Mouse (Mus musculus) ovary, postnatal 14 days (tissue): ENCODE measurements around the gene Gpr63.
"Not testable (repeated sequence)": the region's sequence is repeated elsewhere in the genome, so short reads cannot be mapped to it uniquely, and the experiment has no call there.

ENCODE experiments used
- DNase-seq: peaks from one replicate; pipeline ENCODE4 v3.0.0; 2022; ENCODE audit warnings: low spot score

Gpr63 gene

GRCm38 (mm10) chr4:24966299-24966991, at the start of gene Gpr63:
Gene Gpr63, plus strand, starts transcription at chr4:24966407.
- DNase-seq: peak; percentile 71

GRCm38 (mm10) chr4:24920006-24920577, 46.1 kb upstream of the Gpr63 start:
- no peak for DNase-seq

GRCm38 (mm10) chr4:24924726-24925125, 41.5 kb upstream of the Gpr63 start:
- DNase-seq: no peak

GRCm38 (mm10) chr4:24928260-24928780, 37.9 kb upstream of the Gpr63 start:
- no peak for DNase-seq

- no peak for DNase-seq
These were observed 37.3 kb upstream of the Gpr63 start for GRCm38 (mm10) chr4:24928926-24929325.

- no peak for DNase-seq
These were observed 23.3 kb upstream of the Gpr63 start for GRCm38 (mm10) chr4:24942728-24943424.

- peak; percentile 5 for DNase-seq
These were observed 299 bp upstream of the Gpr63 start for GRCm38 (mm10) chr4:24965918-24966298.

GRCm38 (mm10) chr4:24967251-24967650, 1.0 kb downstream of the Gpr63 start:
- no peak for DNase-seq

- DNase-seq: no peak
These were observed 12.4 kb downstream of the Gpr63 start for GRCm38 (mm10) chr4:24978589-24978988.

- no peak for DNase-seq
These were observed 19.4 kb downstream of the Gpr63 start for GRCm38 (mm10) chr4:24985612-24986011.

- DNase-seq: no peak
These were observed 25.3 kb downstream of the Gpr63 start for GRCm38 (mm10) chr4:24991475-24991874.

GRCm38 (mm10) chr4:25009328-25009727, 43.1 kb downstream of the Gpr63 start:
- not testable (repeated sequence) for DNase-seq

GRCm38 (mm10) chr4:25011780-25012179, 45.6 kb downstream of the Gpr63 start:
- DNase-seq: no peak

- DNase-seq: no peak
These were observed 46.5 kb downstream of the Gpr63 start for GRCm38 (mm10) chr4:25012726-25013125.

- DNase-seq: no peak
These were observed 48.9 kb downstream of the Gpr63 start for GRCm38 (mm10) chr4:25015017-25015655.

- no peak for DNase-seq
These were observed 62.0 kb downstream of the Gpr63 start for GRCm38 (mm10) chr4:25028252-25028651.

- DNase-seq: no peak
These were observed 62.5 kb downstream of the Gpr63 start for GRCm38 (mm10) chr4:25028752-25029151.

- DNase-seq: no peak
These were observed 63.7 kb downstream of the Gpr63 start for GRCm38 (mm10) chr4:25029875-25030274.

GRCm38 (mm10) chr4:25035158-25035791, 69.1 kb downstream of the Gpr63 start:
- no peak for DNase-seq

GRCm38 (mm10) chr4:25035806-25036205, 69.6 kb downstream of the Gpr63 start:
- DNase-seq: no peak

- no peak for DNase-seq
These were observed 71.1 kb downstream of the Gpr63 start for GRCm38 (mm10) chr4:25037260-25037659.

- DNase-seq: not testable (repeated sequence)
These were observed 89.3 kb downstream of the Gpr63 start for GRCm38 (mm10) chr4:25055541-25055940.
